18 mouse cellular contexts compared by ENCODE assay signal in the genomic region with DNA sequence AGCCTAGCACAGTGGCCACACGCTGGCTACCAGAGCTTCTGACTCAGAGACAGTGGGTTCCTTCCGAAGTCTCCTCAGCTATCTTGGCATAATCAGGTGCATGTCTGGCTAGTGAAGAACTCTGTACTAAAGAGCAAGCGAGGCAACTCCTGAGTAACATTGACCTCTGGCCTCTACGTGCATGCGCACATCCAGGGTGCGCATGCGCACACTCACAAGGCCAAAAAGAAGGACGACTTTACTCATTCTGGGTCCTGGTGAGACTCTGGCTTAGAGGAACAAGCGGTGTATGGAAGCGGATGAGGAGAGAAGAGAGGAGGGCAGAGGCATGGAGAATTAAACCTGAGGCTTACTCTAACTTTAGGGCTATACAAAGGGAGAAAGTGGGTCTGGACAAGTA.
"Had no signal": no experiment of that assay in that cellular context is flagged by ENCODE, and none has a peak within 500 bp of the region (broad histone marks: within the 10 kb centered on the region; RNA-seq: fewer than 3 reads in every experiment).

No protein-coding gene starts in this region.

- H3K9me3 ChIP-seq: liver, embryonic 15.5 days; lung, embryonic 15.5 days; midbrain, embryonic 10.5 days; midbrain, embryonic 12.5 days; neural tube, embryonic 12.5 days had no signal

- H3K36me3 ChIP-seq: liver, embryonic 15.5 days; lung, embryonic 15.5 days; midbrain, embryonic 10.5 days; midbrain, embryonic 12.5 days; neural tube, embryonic 12.5 days had no signal

- DNase-seq: liver, postnatal 0 days; lung, adult 2 months; lung, postnatal 14 days; lung, postnatal 4 days; midbrain, embryonic 14.5 days; right cerebral cortex, postnatal 25 days; right cerebral cortex, postnatal 4 days; spleen, adult 18-20 months; thymus, adult 18-20 months; thymus, postnatal 14 days; thymus, postnatal 36 days had no signal

- ATAC-seq: liver, postnatal 0 days; lung, postnatal 0 days; midbrain, embryonic 16.5 days had no signal

- H3K4me1 ChIP-seq: liver, embryonic 15.5 days had no signal

- H3K4me3 ChIP-seq: liver, embryonic 15.5 days; lung, embryonic 15.5 days; midbrain, embryonic 10.5 days; midbrain, embryonic 12.5 days; neural tube, embryonic 12.5 days had no signal

- H3K27me3 ChIP-seq: midbrain, embryonic 12.5 days; neural tube, embryonic 12.5 days had no signal
